In genomic region chr1:36307495-36308280, GRCm38 (mm10) we compare ENCODE assay signal across 8 mouse cellular contexts. TPM values are rescaled to one million over a fixed set of nuclear protein-coding genes. Genes with fewer than 3 reads are reported as not detected.
DNase-seq lines count a peak whose midpoint lies in the region; ATAC-seq and TF ChIP-seq lines count a peak whose summit lies in the region.

Arid5a (plus strand) TSS chr1:36307733.

- TF ChIP-seq CTCF in hindbrain, postnatal 0 days (IDR thresholded peaks at IDR 0.05; ENCODE audit: low read depth) = peak; percentile 38
- TF ChIP-seq CTCF in left cerebral cortex, adult 2 months (IDR thresholded peaks at IDR 0.05) = peak; percentile 20; the same call in 1 of the 2 replicates

- H3K9ac ChIP-seq in hindbrain, postnatal 0 days (replicated peaks; ENCODE audit: low read length) = peak within 1 kb of the TSS; percentile 67

- H3K4me3 ChIP-seq in hindbrain, postnatal 0 days (ENCODE audit: low read length) = peak within 1 kb of the TSS; percentile 56
- H3K4me3 ChIP-seq in left cerebral cortex, adult 2 months = peak within 1 kb of the TSS; percentile 99

- no peaks in the 10 kb centered on the region for H3K36me3 ChIP-seq in hindbrain, postnatal 0 days (ENCODE audit: insufficient read depth, low read length)

- H3K4me2 ChIP-seq in hindbrain, postnatal 0 days (ENCODE audit: low read depth, low read length) = peak within 1 kb of the TSS; percentile 92

- H3K27ac ChIP-seq in hindbrain, postnatal 0 days = peak within 1 kb of the TSS; percentile 64; the same call in 1 of the 2 replicates
- peak within 1 kb of the TSS; percentile 82 for H3K27ac ChIP-seq in left cerebral cortex, adult 2 months

- ATAC-seq in hindbrain, postnatal 0 days = peak; percentile 91
- ATAC-seq in megakaryocyte, adult 5-6 weeks (ENCODE audit: poor library complexity, severe bottlenecking) = peak; percentile 73

- no peaks in the 10 kb centered on the region for H3K27me3 ChIP-seq in hindbrain, postnatal 0 days (ENCODE audit: insufficient read depth, low read length)

- peaks cover 8% of the 10 kb centered on the region; the same call in 1 of the 2 replicates for H3K4me1 ChIP-seq in hindbrain, postnatal 0 days (ENCODE audit: insufficient read depth, low read length)

- peak; percentile 95 for DNase-seq in T-cell, adult 2 months (ENCODE audit: low spot score)
- DNase-seq in cerebellum, postnatal 36 days = peak; percentile 81 to 84
- DNase-seq in gastrocnemius, adult 18-20 months (ENCODE audit: low spot score) = peak; percentile 82
- peak; percentile 97 for DNase-seq in hindbrain, postnatal 0 days (ENCODE audit: low spot score)
- DNase-seq in left cerebral cortex, adult 2 months (ENCODE audit: extremely low spot score in 1 of 2, low spot score in 2 of 2) = peak; percentile 80 to 84
- DNase-seq in right cerebral cortex, adult 2 months (ENCODE audit: low spot score in 2 of 2) = peak; percentile 79 to 87
- DNase-seq in urinary bladder, postnatal 14 days (ENCODE audit: low spot score) = peak; percentile 85

- H3K9me3 ChIP-seq in hindbrain, postnatal 0 days (ENCODE audit: low read length) = no peaks in the 10 kb centered on the region

- WGBS in hindbrain, postnatal 0 days = under 1% methylated on average over 62 of the region's 65 CpGs

- intact Hi-C loops in left cerebral cortex, adult 2 months (cut with DNase I) = no loop called here

RNA-seq across cellular contexts. Expression of gene Arid5a, which starts in this region (rescaled TPM):
- 10 to 100 TPM in 1 of 2 experiments, 1 to 10 TPM in 1; 6.3 to 15.4 TPM for total RNA-seq in gastrocnemius, adult 18-20 months (2021)
- 10.1 and 13.8 TPM in 2 replicates for total RNA-seq in hindbrain, postnatal 0 days (2014; rRNA removed)
- polyA plus RNA-seq in hindbrain, postnatal 0 days (2015; fragmentation: Nextera tagmentation; extraction: Ambion mirVana) = 8.4 and 8.5 TPM in 2 replicates
- 10 to 100 TPM; 16.1 to 23.5 TPM for total RNA-seq in left cerebral cortex, adult 2 months (2021)
- total RNA-seq in megakaryocyte, adult 5-6 weeks (2015) = 14.1 and 14.6 TPM in 2 replicates
- 27.0 and 31.9 TPM in 2 replicates for total RNA-seq in megakaryocyte, adult 5-6 weeks (2017)

Comparison
In these comparisons a context has a peak if more than half of its experiments do, and no peak if none do; other contexts are left out.
1. Peak in every context shown above with its lines: DNase-seq, ATAC-seq, H3K4me3 ChIP-seq and H3K27ac ChIP-seq.